Mouse (Mus musculus): ENCODE measurements around the gene Kcnj6.

Gene Kcnj6

DNA sequence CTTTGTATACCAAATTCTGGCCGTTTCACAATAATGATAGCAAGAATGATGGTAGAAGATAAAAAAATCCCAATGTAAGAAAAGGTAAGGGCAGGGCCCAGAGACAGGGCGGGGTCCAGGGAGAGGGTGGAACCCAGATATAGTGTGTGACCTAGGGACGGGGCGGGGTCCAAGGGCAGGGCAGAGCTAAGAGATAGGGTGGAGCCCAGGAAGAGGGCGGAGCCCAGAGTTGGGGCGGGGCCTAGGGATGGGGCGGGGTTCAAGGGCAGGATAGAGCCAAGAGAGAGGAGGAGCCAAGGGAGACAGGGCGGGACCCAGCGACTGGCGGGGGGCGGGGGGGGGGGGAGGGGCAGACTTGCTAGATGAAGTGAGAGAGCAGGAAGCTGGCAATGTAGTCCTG, 236.8 kb downstream of the Kcnj6 start:
- DNase-seq = no peak

- DNase-seq = no peak
Measured at GRCm38 (mm10) chr16:94759761-94760160, 237.7 kb downstream of the Kcnj6 start.

- DNase-seq = no peak
Measured at GRCm38 (mm10) chr16:94758606-94759005, 238.9 kb downstream of the Kcnj6 start.

GRCm38 (mm10) chr16:94756352-94756751, 241.1 kb downstream of the Kcnj6 start:
- DNase-seq = no peak

GRCm38 (mm10) chr16:94753453-94753852, 244.0 kb downstream of the Kcnj6 start:
- DNase-seq = no peak

DNA sequence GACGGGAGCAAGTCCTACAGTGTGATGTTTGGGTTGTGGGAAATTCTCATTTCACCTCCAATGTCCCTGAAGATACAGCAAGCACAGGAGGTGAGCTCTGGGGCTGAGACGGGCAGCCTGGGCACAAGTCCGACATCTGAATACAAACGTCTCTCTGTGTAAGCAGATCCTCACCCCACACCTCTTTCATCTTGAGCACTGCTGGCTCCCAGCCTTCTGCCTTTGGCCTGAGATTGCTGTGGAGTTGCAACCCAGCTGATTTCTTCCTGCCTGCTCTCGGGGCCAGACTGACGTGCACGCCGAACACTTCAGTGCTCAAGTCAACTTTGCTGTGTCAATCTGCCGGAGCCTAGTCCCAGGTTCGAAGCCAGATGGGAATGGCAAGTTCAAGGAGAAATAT, 244.7 kb downstream of the Kcnj6 start:
- no peak for DNase-seq

GRCm38 (mm10) chr16:94745016-94745415, 252.5 kb downstream of the Kcnj6 start:
- peak; percentile 64 for DNase-seq

DNA sequence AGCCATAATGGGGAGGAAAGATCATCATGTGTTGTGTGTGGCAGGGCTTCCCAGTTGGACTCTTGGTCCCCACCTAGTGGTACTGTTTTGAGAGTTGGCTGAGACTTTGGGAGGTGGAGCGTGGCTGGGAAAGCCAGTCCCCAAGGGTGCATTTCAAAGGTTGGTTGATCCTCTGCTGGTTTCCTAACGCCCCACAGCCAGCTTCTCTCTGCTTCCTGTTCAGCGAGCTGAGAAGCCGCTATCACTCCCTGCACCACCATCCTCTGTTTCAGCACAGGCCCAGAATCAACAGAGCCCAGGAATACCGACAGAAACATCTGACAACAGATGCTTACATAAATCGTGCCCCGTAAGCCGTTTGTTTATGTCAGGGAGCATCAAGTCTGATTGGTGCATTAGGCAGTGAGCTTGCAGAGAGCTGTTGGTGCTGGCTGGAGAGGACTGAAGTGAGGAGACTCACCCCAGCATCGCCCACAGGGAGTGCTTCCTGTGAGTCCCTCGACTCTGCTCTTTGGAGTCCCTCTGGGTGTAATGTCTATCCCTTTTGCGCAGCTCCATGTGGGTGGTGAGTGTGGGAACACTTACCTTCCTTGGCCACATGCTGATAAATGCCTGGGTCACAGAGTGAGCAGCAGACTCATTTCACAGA, 253.5 kb downstream of the Kcnj6 start:
- DNase-seq = peak; percentile 66

DNA sequence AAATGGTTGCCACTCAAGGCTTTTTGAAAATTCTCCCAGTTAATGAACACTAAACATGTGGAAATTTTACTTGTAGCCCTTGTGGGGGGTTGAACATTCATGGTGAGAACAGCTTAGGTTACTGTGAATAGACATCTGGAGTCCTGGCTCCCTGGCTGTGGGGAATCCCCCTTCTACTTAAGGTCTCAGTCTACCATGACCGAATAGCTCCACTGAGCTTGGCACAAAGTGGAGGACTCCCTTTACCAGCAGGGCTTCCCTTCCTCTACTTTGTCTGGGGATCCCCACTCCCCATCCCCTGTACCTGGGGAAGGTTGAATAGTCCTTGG, 260.2 kb downstream of the Kcnj6 start:
- DNase-seq = no peak

- DNase-seq = no peak
Measured at GRCm38 (mm10) chr16:94736462-94737358, 260.8 kb downstream of the Kcnj6 start.

GRCm38 (mm10) chr16:94735472-94735871, 262.0 kb downstream of the Kcnj6 start:
- DNase-seq = no peak

DNA sequence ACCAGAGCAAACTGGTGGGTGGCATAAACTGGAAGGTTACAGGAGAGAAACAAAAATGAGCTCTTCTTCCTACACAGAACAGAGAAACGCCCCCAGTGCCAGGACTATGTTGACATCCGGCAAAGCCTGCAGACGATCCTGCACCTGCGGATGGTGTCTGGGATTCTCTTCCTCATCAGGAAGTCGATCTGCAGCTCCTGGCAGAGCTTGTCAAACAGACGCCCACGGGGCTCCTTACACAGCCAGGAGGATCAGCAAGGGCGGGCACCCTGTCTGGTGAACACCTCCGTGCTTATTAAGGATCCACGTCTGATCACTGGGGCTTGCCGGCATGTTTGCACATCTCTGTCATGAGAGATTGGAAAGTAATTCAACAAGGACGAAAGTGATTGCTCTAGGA, 266.5 kb downstream of the Kcnj6 start:
- DNase-seq = no peak

- DNase-seq = no peak
Measured at GRCm38 (mm10) chr16:94729236-94729635, 268.3 kb downstream of the Kcnj6 start.

GRCm38 (mm10) chr16:94724747-94725211, 272.7 kb downstream of the Kcnj6 start:
- peak; percentile 69 for DNase-seq

DNA sequence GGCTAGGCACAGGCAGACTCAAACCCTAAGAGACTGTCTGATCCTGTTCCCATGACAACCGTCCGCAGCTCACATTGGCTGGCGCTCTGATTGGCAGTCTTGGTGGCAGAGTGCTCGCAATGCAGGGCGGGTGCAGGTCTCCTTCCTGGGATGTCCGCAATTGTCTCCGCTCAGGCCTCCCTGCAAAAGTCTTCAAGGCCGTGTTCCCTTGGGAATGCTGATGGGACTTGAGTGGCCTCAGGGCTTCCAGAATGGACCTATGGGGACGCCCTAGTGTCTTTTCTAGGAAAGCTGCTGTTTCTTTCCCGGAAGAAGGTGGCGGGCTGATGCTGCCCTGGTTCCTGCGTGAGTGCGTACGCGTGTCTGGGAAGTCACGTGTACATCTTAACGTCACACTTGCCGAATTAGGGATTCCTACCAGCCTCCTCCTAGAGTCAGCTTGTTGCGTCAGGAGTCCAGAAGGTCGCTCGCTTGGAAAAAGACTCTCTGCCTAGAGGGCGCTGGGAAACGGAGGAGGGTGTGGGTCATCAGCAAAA, 273.4 kb downstream of the Kcnj6 start:
- peak; percentile 95 for DNase-seq

GRCm38 (mm10) chr16:94722936-94723335, 274.6 kb downstream of the Kcnj6 start:
- DNase-seq = peak; percentile 43

DNA sequence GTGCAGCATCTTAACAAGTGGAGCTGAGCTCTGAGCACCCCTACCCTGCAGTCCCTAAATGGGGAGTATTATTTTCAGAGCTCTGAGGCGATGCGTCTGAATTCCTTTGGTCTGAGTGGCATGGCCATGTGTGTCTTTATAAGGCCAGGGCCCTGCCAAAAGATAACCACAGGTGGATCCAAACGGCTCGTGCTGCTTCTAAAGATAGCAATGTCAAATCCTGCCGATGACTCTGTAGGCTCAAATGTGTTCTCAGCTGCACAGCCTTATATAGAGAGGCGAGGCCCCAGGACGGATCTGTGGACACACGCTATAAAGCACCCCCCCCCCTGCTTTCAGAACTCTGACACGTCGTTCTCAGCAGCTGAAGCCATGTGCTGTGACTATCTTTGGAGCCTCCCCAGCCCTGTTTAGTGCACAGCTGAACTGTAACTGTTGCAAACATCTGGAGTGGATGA, 275.9 kb downstream of the Kcnj6 start:
- DNase-seq = no peak

GRCm38 (mm10) chr16:94720476-94721153, 276.9 kb downstream of the Kcnj6 start:
- DNase-seq = no peak

- no peak for DNase-seq
Measured at GRCm38 (mm10) chr16:94719488-94719887, 278.0 kb downstream of the Kcnj6 start.

DNA sequence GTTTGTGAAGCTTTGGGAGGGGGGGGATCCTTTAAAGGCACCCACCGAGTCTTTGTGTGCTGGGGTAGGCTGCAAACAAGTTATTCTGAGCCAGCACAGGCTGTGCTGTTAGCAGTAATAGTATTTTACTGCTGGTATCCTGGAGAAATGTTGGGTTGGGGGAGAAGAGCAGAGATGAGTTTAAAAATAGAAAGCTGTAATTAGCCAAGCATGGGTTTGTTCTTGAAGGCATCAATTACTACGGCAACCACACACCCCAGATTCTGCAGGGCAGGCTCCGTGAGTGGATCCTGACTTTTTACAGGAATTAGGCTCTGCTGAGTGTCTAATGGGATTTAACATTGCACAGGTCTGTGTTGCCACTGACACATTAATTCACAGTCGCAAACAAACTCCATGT, 278.6 kb downstream of the Kcnj6 start:
- DNase-seq = no peak

DNA sequence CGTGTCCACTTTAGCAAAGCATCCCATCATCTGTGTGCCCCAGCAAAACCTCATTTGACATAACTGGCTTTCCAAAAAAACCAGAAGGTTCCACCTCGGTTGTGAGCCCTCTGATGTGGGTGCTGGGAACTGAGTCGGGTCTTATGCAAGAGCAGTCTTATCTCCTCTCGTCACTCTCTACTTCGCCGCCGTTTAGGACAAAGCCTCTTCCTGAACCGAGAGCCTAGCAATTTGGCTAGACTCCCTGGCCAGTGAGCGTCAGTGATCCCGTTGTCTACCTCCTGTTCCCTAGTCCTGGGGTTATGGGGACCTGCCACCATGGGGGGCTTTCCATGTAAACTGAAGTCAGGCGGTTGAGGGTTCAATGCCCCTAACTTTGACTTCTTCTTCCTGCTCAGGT, 280.4 kb downstream of the Kcnj6 start:
- DNase-seq = no peak

DNA sequence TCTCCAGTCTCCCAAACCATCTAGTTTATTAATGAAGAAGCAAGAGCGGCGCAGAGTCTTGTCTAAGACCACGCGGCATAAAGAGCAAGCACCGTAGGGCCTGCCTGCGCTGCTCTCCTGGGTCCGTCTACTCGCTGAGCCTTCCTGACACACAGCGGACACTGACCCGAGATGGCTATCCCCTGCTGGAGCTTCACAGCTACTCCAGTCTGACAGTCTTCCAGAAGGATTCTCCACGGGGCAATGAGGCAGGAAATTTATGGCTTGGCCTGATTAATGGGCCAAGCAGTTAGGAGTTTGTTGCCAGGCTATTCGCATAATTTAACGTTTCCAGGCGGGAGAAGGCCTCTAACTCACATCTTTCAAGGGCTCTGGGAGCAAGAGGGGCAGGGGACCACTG, 283.0 kb downstream of the Kcnj6 start:
- no peak for DNase-seq

DNA sequence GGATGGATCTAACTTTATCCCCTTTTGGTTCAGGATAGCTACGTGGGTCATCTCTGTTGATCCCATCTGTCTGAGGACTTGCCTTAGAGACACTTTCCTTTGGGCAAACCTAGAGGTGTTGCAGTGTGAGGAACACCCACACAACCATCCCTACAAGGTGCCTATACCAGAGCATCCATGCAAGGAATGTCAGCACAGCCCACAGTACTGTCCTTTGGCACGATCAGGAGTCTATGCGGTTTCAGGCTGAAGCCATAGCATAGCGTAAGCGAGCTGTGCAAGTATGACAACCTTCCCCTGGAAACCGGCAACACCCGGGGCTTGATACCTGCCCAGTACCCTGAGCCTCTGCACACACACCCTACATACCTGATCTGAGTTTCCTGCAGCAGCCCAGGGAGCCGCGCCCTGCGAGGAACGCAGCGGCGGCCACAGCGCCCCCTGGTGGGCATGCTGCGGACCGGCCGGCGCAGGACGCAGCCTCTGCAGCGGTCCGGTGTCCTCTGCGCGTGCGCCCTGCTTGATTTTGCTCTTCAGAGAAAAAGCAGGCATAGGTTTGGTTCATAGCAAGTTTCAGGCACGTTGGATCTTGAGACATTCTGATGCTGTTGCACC, 283.9 kb downstream of the Kcnj6 start:
- peak; percentile 86 for DNase-seq
